Mouse (Mus musculus) myocyte (in vitro differentiated cells): ENCODE measurements around the gene Gak.

Experiments used
- CEBPB ChIP-seq: IDR thresholded peaks from 2 replicates; pipeline ENCODE4 v1.6.1; 2011; ENCODE audit warnings: mild to moderate bottlenecking, moderate library complexity; ENCODE audit not compliant: poor library complexity, insufficient read depth, severe bottlenecking
- E2F4 ChIP-seq: IDR thresholded peaks from one replicate; pipeline ENCODE4 v1.6.1; 2011; ENCODE audit warnings: mild to moderate bottlenecking, control low read depth, moderate library complexity; ENCODE audit not compliant: insufficient read depth
- MAX ChIP-seq: IDR thresholded peaks from one replicate; pipeline ENCODE4 v1.6.1; 2011; ENCODE audit warnings: low read depth, mild to moderate bottlenecking, control low read depth
- POLR2A ChIP-seq: IDR thresholded peaks from one replicate; pipeline ENCODE4 v1.6.1; 2011; ENCODE audit warnings: low read depth, mild to moderate bottlenecking, control low read depth, moderate library complexity; ENCODE audit not compliant: insufficient read length
- POLR2AphosphoS2 ChIP-seq: IDR thresholded peaks from one replicate; pipeline ENCODE4 v1.6.1; 2011; ENCODE audit warnings: low read depth, control low read depth; ENCODE audit not compliant: insufficient read length
- TCF12 ChIP-seq: IDR thresholded peaks from one replicate; pipeline ENCODE4 v1.6.1; 2011; ENCODE audit warnings: mild to moderate bottlenecking, control low read depth; ENCODE audit not compliant: poor library complexity, insufficient read depth, severe bottlenecking
- USF1 ChIP-seq: IDR thresholded peaks from one replicate; pipeline ENCODE4 v1.6.1; 2011; ENCODE audit warnings: low read depth, mild to moderate bottlenecking, control low read depth, moderate library complexity

GRCm38 (mm10) chr5:108677605-108678295 is 48.2 kb upstream of the Gak start:
- TF ChIP-seq MAX (no peak), CEBPB (no peak), POLR2A (no peak), E2F4 (no peak), POLR2AphosphoS2 (no peak), USF1 (no peak), TCF12 (no peak)
